Mouse (Mus musculus) brown adipose tissue, adult 24 weeks (tissue): Measurements from ENCODE around the gene Snap47. TPM values are rescaled to one million over a fixed set of nuclear protein-coding genes. Genes with fewer than 3 reads are reported as not detected.
"Not testable (repeated sequence)": the region's sequence is repeated elsewhere in the genome, so short reads cannot be mapped to it uniquely, and the experiment has no call there.

Experiments
- H3K27ac ChIP-seq: fragments of 200-500 bp; replicated peaks from 2 replicates; pipeline ENCODE4 v1.5.1; 2012; ENCODE audit warnings: low read depth, mild to moderate bottlenecking, low read length
- H3K4me1 ChIP-seq: fragments of 200-500 bp; 2 replicates; pipeline ENCODE4 v1.6.1; 2012; ENCODE audit warnings: low read length, mixed read lengths; ENCODE audit not compliant: control insufficient read depth, insufficient read depth, insufficient read length
- H3K4me3 ChIP-seq: fragments of 200-500 bp; 2 replicates; pipeline ENCODE4 v1.5.1; 2012; ENCODE audit warnings: low read depth, mild to moderate bottlenecking, low read length, moderate library complexity; ENCODE audit not compliant: insufficient read depth
- polyA plus RNA-seq: library from polyadenylated mRNA; stranded (reverse); fragments of >200 nt; gene quantifications from 2 replicates; pipeline ENCODE4 v1.2.4, GENCODE M21; 2012; ENCODE audit not compliant: missing spikeins, insufficient read depth, insufficient read length

Gene Snap47
- polyA plus RNA-seq, 1 experiment = 21.4 TPM

GRCm38 (mm10) chr11:59399830-59400229 is 51.2 kb downstream of the Snap47 start:
- Histone ChIP-seq H3K4me1 (no peaks in the 10 kb centered on the region), H3K27ac (no peak overlapping the region), H3K4me3 (no peak overlapping the region)

GRCm38 (mm10) chr11:59397536-59398371 is 53.2 kb downstream of the Snap47 start:
- no peaks in the 10 kb centered on the region for H3K4me1 ChIP-seq
- H3K27ac ChIP-seq = no peak overlapping the region
- H3K4me3 ChIP-seq = no peak overlapping the region

- Histone ChIP-seq H3K4me3 (no peak overlapping the region), H3K27ac (no peak overlapping the region), H3K4me1 (no peaks in the 10 kb centered on the region)
Observed at GRCm38 (mm10) chr11:59394451-59394850, 56.5 kb downstream of the Snap47 start.

GRCm38 (mm10) chr11:59393591-59393990 is 57.4 kb downstream of the Snap47 start:
- no peaks in the 10 kb centered on the region for H3K4me1 ChIP-seq

GRCm38 (mm10) chr11:59392300-59392699 is 58.7 kb downstream of the Snap47 start:
- Histone ChIP-seq H3K27ac (no peak overlapping the region), H3K4me1 (no peaks in the 10 kb centered on the region)

More at GRCm38 (mm10) chr11:59393591-59393990, 57.4 kb downstream of the Snap47 start:
- Histone ChIP-seq H3K27ac (no peak overlapping the region), H3K4me3 (no peak overlapping the region)

GRCm38 (mm10) chr11:59390470-59390869 is 60.5 kb downstream of the Snap47 start:
- no peaks in the 10 kb centered on the region for H3K4me1 ChIP-seq
- H3K27ac ChIP-seq = no peak overlapping the region
- no peak overlapping the region for H3K4me3 ChIP-seq

More at GRCm38 (mm10) chr11:59392300-59392699, 58.7 kb downstream of the Snap47 start:
- H3K4me3 ChIP-seq = no peak overlapping the region

- Histone ChIP-seq H3K4me1 (no peaks in the 10 kb centered on the region), H3K27ac (no peak overlapping the region)
Observed at GRCm38 (mm10) chr11:59389617-59390016, 61.4 kb downstream of the Snap47 start.

GRCm38 (mm10) chr11:59388806-59389205 is 62.2 kb downstream of the Snap47 start:
- Histone ChIP-seq H3K4me3 (no peak overlapping the region), H3K27ac (no peak overlapping the region), H3K4me1 (no peaks in the 10 kb centered on the region)

More at GRCm38 (mm10) chr11:59389617-59390016, 61.4 kb downstream of the Snap47 start:
- H3K4me3 ChIP-seq = no peak overlapping the region

GRCm38 (mm10) chr11:59387471-59387870 is 63.5 kb downstream of the Snap47 start:
- Histone ChIP-seq H3K27ac (no peak overlapping the region), H3K4me3 (no peak overlapping the region), H3K4me1 (no peaks in the 10 kb centered on the region)

- H3K27ac ChIP-seq = no peak overlapping the region
Observed at GRCm38 (mm10) chr11:59385123-59385522, 65.9 kb downstream of the Snap47 start.

GRCm38 (mm10) chr11:59384441-59384959 is 66.5 kb downstream of the Snap47 start:
- no peak overlapping the region for H3K4me3 ChIP-seq
- H3K4me1 ChIP-seq = no peaks in the 10 kb centered on the region
- H3K27ac ChIP-seq = no peak overlapping the region

More at GRCm38 (mm10) chr11:59385123-59385522, 65.9 kb downstream of the Snap47 start:
- no peaks in the 10 kb centered on the region for H3K4me1 ChIP-seq
- no peak overlapping the region for H3K4me3 ChIP-seq

- no peak overlapping the region for H3K4me3 ChIP-seq
- H3K4me1 ChIP-seq = no peaks in the 10 kb centered on the region
- no peak overlapping the region for H3K27ac ChIP-seq
Observed at GRCm38 (mm10) chr11:59379547-59379946, 71.4 kb downstream of the Snap47 start.

GRCm38 (mm10) chr11:59377999-59378398 is 73.0 kb downstream of the Snap47 start:
- Histone ChIP-seq H3K4me1 (no peaks in the 10 kb centered on the region), H3K4me3 (no peak overlapping the region), H3K27ac (no peak overlapping the region)

GRCm38 (mm10) chr11:59375475-59375874 is 75.5 kb downstream of the Snap47 start, which contains the start of gene Prss38:
TSS of gene Prss38 (minus strand) at chr11:59375657.
- Histone ChIP-seq H3K4me3 (no peak within 1 kb of the TSS), H3K27ac (no peak within 1 kb of the TSS), H3K4me1 (no peaks in the 10 kb centered on the region)

- no peak overlapping the region for H3K27ac ChIP-seq
- no peaks in the 10 kb centered on the region for H3K4me1 ChIP-seq
- no peak overlapping the region for H3K4me3 ChIP-seq
Observed at GRCm38 (mm10) chr11:59369848-59370247, 81.1 kb downstream of the Snap47 start.

GRCm38 (mm10) chr11:59367955-59368354 is 83.0 kb downstream of the Snap47 start:
- not testable (repeated sequence) for H3K4me3 ChIP-seq, H3K27ac ChIP-seq, H3K4me1 ChIP-seq
